Mouse (Mus musculus): ENCODE measurements around the gene Parg. TPM values are rescaled to one million over a fixed set of nuclear protein-coding genes. Genes with fewer than 3 reads are reported as not detected.

Parg gene
- polyA plus RNA-seq, 1 experiment from 2014 or later, result 65.8 TPM

DNA sequence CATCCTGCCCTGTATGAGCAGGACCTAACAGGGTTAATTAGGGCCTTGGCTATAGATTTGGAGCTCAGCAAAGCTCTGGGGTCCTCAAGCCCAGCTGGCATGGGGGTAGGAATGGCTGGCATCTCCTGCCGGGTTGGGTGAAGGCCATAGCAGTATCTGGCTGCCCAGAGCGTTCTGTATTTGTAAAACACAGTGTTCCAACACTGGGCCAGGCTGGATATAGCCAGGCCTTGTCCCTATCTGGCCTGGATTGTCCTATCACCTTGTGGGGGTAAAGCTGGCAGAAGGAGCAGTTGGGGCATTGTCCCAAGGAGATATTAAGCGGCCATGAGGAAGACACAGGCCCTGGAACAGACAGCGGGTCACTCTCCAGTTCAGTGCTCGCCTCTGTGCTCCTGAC is 121.5 kb downstream of the Parg start:
- Histone ChIP-seq H3K27ac (no peak overlapping the region), H3K4me3 (replicated peaks) (no peak overlapping the region), H3K4me1 (replicated peaks) (peaks cover 4% of the 10 kb centered on the region), H3K36me3 (0 out of 2 replicates have a peak, but pooled peaks cover 3% of the 10 kb centered on the region), H3K9me3 (no peaks in the 10 kb centered on the region), H3K4me2 (no peak overlapping the region), H3K9ac (replicated peaks) (no peak overlapping the region), H3K27me3 (no peaks in the 10 kb centered on the region)
- ATAC-seq (ENCODE audit: insufficient number of reproducible peaks, insufficient read depth, low FRiP score, low TSS enrichment, low read depth), result no peak
- 87% methylated on average over 5 of the region's 5 CpGs for WGBS

DNA sequence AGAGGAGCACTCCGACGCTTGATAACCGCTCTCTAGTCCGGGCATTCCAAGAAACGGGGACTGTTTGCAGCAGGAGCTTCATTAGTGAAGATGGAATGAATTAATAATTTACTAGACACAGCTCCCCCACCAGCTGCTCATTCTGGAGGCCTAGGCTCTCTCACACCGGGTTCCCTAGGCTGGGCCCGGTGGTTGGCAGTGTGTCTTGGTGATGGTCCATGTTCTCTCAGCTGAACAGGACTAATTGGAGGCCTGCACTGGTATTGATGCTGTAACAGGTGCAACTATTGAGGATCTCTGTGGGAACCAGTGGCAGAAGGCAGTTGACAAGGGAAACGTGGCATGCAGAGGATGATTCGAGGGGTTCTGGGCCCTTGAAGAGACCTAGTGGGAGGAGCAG is 125.6 kb downstream of the Parg start:
- H3K9ac ChIP-seq (replicated peaks), result no peak overlapping the region
- peaks cover 8% of the 10 kb centered on the region for H3K36me3 ChIP-seq
- H3K27ac ChIP-seq, result no peak overlapping the region
- H3K27me3 ChIP-seq, result no peaks in the 10 kb centered on the region
- no peak overlapping the region for H3K4me3 ChIP-seq (replicated peaks)
- 92% methylated on average over 9 of the region's 9 CpGs for WGBS
- H3K9me3 ChIP-seq, result no peaks in the 10 kb centered on the region
- H3K4me1 ChIP-seq (replicated peaks), result peaks cover 2% of the 10 kb centered on the region
- H3K4me2 ChIP-seq, result no peak overlapping the region
- ATAC-seq (ENCODE audit: insufficient number of reproducible peaks, insufficient read depth, low FRiP score, low TSS enrichment, low read depth), result no peak

DNA sequence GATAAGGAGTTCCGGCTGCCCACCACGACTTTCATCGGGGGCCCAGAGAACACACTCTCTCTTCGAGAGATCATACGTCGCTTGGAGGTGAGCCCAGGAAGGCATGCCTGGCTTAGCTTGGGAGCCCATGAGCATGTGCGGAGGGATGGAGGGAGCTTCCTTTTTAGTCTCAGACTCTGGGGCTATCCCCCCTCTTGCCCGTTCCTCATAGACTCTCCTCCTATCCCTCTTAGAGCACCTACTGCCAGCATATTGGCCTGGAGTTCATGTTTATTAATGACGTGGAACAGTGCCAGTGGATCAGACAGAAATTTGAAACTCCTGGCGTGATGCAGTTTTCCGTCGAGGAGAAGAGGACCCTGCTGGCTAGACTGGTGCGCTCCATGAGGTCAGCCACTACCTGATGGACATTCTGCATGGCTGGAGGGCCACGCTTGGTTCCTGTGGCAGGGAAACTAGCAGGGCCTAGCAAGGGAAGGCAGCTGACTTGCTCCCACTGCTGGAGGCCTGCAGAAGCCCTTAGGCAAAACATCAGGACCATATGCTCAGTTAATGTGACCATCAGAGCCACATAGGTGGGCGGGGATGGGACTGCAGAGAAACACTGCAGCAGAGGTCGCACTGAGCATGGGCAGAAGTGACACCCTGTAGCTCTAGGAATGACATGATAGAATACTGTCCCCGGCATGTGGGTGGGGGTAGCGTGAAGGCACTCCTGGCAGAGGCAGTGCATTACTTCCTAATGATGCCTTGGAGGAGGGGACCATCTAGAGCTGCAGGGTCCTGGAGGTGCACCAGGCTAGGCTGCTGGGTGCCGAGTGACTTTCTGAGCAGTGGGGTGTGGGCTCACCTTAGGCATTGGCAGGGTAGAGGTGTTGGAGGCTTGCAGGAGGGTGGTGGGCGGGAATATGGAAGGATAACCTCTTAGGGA is 131.0 kb downstream of the Parg start:
- H3K9me3 ChIP-seq, result no peaks in the 10 kb centered on the region
- H3K27me3 ChIP-seq, result no peaks in the 10 kb centered on the region
- H3K27ac ChIP-seq, result no peak overlapping the region
- H3K9ac ChIP-seq (replicated peaks), result no peak overlapping the region
- ATAC-seq (ENCODE audit: insufficient number of reproducible peaks, insufficient read depth, low FRiP score, low TSS enrichment, low read depth), result no peak
- H3K4me2 ChIP-seq, result no peak overlapping the region
- H3K36me3 ChIP-seq, result peaks cover 43% of the 10 kb centered on the region
- no peak overlapping the region for H3K4me3 ChIP-seq (replicated peaks)
- H3K4me1 ChIP-seq (replicated peaks), result no peaks in the 10 kb centered on the region
- WGBS, result 87% methylated on average over 20 of the region's 20 CpGs

DNA sequence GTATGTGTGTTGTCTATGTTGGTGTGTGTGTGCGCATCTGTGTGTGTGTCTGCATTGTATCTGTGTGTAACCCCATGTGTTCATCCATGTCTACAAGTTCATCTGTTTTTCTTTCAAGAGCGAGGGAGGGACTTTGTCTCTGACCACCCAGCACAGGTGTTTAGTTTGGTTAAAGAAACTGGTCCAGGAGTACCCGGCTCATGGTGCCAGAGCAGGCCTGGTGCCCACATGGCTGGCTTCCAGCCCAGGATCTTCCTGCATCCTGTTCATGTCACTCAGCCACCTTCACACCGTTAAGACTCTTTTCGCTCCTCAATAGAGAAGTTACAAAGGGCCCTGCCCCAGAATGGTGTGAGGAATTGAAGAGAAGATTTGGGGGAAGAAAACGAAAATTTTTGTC is 134.3 kb downstream of the Parg start:
- Histone ChIP-seq H3K4me1 (replicated peaks) (no peaks in the 10 kb centered on the region), H3K36me3 (peaks cover 67% of the 10 kb centered on the region), H3K9me3 (no peaks in the 10 kb centered on the region), H3K4me2 (no peak overlapping the region), H3K9ac (replicated peaks) (no peak overlapping the region), H3K4me3 (replicated peaks) (no peak overlapping the region), H3K27ac (no peak overlapping the region), H3K27me3 (no peaks in the 10 kb centered on the region)
- WGBS, result 83% methylated on average over 6 of the region's 6 CpGs
- ATAC-seq (ENCODE audit: insufficient number of reproducible peaks, insufficient read depth, low FRiP score, low TSS enrichment, low read depth), result no peak

DNA sequence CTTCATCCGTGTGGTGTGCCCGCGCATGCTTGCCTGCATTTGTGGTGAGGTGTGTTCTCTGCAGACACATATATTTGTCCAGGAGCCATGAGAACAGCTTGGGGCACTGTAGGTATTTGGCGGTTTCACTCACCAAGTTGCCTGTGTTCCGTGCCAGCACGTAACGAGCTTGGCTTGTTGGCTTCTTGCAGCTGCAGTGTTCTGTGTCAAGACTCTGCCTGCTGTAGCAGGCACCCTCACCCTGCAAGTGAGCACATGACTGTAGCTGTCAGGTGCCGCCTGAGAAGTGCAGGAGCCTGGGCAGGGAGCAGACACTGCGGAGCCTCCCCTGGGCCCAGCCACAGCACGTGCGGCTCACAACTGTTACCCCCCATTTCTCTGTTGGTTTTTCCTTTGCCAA is 134.8 kb downstream of the Parg start:
- ATAC-seq (ENCODE audit: insufficient number of reproducible peaks, insufficient read depth, low FRiP score, low TSS enrichment, low read depth), result no peak
- Histone ChIP-seq H3K36me3 (peaks cover 73% of the 10 kb centered on the region), H3K9ac (replicated peaks) (no peak overlapping the region), H3K27ac (no peak overlapping the region), H3K9me3 (no peaks in the 10 kb centered on the region), H3K4me3 (replicated peaks) (no peak overlapping the region), H3K27me3 (no peaks in the 10 kb centered on the region), H3K4me1 (replicated peaks) (no peaks in the 10 kb centered on the region), H3K4me2 (no peak overlapping the region)
- 78% methylated on average over 11 of the region's 11 CpGs for WGBS

- no peak overlapping the region for H3K27ac ChIP-seq
- no peak for ATAC-seq (ENCODE audit: insufficient number of reproducible peaks, insufficient read depth, low FRiP score, low TSS enrichment, low read depth)
- peaks cover 74% of the 10 kb centered on the region for H3K36me3 ChIP-seq
- H3K4me2 ChIP-seq, result no peak overlapping the region
- H3K9ac ChIP-seq (replicated peaks), result no peak overlapping the region
- H3K4me3 ChIP-seq (replicated peaks), result no peak overlapping the region
- H3K4me1 ChIP-seq (replicated peaks), result no peaks in the 10 kb centered on the region
- no peaks in the 10 kb centered on the region for H3K9me3 ChIP-seq
- WGBS, result 96% methylated on average over 7 of the region's 7 CpGs
- no peaks in the 10 kb centered on the region for H3K27me3 ChIP-seq
Measured at GRCm38 (mm10) chr14:32341823-32342222, 140.1 kb downstream of the Parg start.

- no peak for ATAC-seq (ENCODE audit: insufficient number of reproducible peaks, insufficient read depth, low FRiP score, low TSS enrichment, low read depth)
- H3K27me3 ChIP-seq, result no peaks in the 10 kb centered on the region
- no peaks in the 10 kb centered on the region for H3K4me1 ChIP-seq (replicated peaks)
- H3K9ac ChIP-seq (replicated peaks), result no peak overlapping the region
- no peak overlapping the region for H3K4me2 ChIP-seq
- H3K4me3 ChIP-seq (replicated peaks), result no peak overlapping the region
- no peak overlapping the region for H3K27ac ChIP-seq
- 94% methylated on average over 7 of the region's 7 CpGs for WGBS
- H3K9me3 ChIP-seq, result no peaks in the 10 kb centered on the region
- peaks cover 72% of the 10 kb centered on the region for H3K36me3 ChIP-seq
Measured at GRCm38 (mm10) chr14:32344176-32344575, 142.4 kb downstream of the Parg start.

GRCm38 (mm10) chr14:32344694-32345093 is 142.9 kb downstream of the Parg start:
- 79% methylated on average over 9 of the region's 10 CpGs for WGBS
- Histone ChIP-seq H3K36me3 (peaks cover 69% of the 10 kb centered on the region), H3K4me3 (replicated peaks) (no peak overlapping the region), H3K9ac (replicated peaks) (no peak overlapping the region), H3K4me1 (replicated peaks) (no peaks in the 10 kb centered on the region), H3K27me3 (no peaks in the 10 kb centered on the region), H3K4me2 (no peak overlapping the region), H3K27ac (no peak overlapping the region), H3K9me3 (no peaks in the 10 kb centered on the region)
- no peak for ATAC-seq (ENCODE audit: insufficient number of reproducible peaks, insufficient read depth, low FRiP score, low TSS enrichment, low read depth)

Other genes with a start within 250 kb of the Parg start
- gene Galnt15, start 173.0 kb upstream of the Parg start, polyA plus RNA-seq (2016; fragmentation: Nextera tagmentation; extraction: Ambion mirVana), result not detected in 2 replicates
- 16.2 and 18.2 TPM in 2 replicates for gene Oxnad1, start 116.6 kb upstream of the Parg start, polyA plus RNA-seq (2016; fragmentation: Nextera tagmentation; extraction: Ambion mirVana)
- 76.7 and 78.6 TPM in 2 replicates for gene Dph3, start 116.2 kb upstream of the Parg start, polyA plus RNA-seq (2016; fragmentation: Nextera tagmentation; extraction: Ambion mirVana)
- gene Msmb, start 59.9 kb upstream of the Parg start, polyA plus RNA-seq (2016; fragmentation: Nextera tagmentation; extraction: Ambion mirVana), result not detected in 2 replicates
- 69.5 and 76.8 TPM in 2 replicates for gene Ncoa4, start 42.1 kb upstream of the Parg start, polyA plus RNA-seq (2016; fragmentation: Nextera tagmentation; extraction: Ambion mirVana)
- gene Timm23, start 51 bp upstream of the Parg start, polyA plus RNA-seq (2016; fragmentation: Nextera tagmentation; extraction: Ambion mirVana), result 272 and 281 TPM in 2 replicates
- 17.2 and 19.1 TPM in 2 replicates for gene Ogdhl, start 120.1 kb downstream of the Parg start, polyA plus RNA-seq (2016; fragmentation: Nextera tagmentation; extraction: Ambion mirVana)
- not detected in 2 replicates for gene 1700024G13Rik, start 186.4 kb downstream of the Parg start, polyA plus RNA-seq (2016; fragmentation: Nextera tagmentation; extraction: Ambion mirVana)